Mouse (Mus musculus) yolk sac, embryonic 10.5 days (tissue): Measurements from ENCODE around the gene Gsg1l.

Experiments used
- DNase-seq: peaks from one replicate; pipeline ENCODE4 v3.0.0-alpha.2; 2017; ENCODE audit warnings: low spot score

Gene Gsg1l

DNA sequence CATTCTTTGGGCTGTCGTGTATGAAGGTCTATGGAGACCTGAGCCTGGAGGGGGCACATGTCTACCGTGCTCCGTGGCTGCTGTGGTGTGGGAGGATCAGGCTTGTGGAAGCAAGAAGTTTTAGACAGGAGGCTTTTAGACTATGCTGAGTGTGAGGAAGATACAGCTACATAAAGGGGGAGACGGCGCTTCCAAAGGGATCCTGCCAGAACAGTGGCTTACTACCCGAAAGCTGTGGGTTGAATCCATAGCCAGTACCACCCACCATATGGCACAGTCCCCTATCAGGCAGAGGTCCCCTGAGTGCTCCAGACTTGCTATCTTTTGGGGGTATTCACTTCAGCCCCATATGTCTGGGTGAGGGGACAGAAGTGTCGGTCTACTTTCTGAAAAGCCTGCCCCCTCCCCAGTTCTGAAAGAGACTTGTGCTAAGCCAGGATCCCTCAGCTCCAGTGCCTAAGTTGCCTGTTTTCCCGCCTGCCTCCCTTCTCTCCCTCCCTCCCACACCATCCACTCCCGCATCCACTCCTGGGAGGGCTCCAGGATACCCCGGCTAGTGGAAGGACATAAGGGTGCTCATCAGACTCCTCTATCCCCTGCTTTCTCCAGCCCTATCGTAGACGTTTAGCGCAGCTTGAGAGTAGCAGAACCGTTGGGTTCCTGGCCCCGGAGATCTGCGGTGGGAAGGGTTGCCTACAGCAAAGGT lies 1.1 kb downstream of the Gsg1l start:
- no peak for DNase-seq

DNA sequence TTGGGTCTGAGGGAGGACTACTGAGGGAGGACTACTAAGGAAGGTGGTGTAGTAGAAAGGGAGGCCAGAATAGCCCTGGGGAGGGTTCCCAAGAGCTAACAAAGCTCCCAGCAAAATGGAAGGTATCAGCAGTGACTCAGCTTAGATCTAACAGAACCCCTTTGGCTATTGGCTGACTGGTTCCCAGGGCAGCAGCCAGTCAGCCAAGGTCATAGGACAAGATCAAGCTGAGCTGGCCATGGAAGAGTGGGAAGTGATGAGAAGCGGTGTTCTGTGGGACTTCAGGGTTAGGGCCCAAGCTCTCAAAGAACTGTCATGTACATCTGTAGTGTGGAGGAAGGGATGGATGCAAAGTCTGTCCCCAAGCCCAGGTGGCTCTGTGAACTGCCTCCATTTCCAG lies 5.3 kb downstream of the Gsg1l start:
- no peak for DNase-seq

DNA sequence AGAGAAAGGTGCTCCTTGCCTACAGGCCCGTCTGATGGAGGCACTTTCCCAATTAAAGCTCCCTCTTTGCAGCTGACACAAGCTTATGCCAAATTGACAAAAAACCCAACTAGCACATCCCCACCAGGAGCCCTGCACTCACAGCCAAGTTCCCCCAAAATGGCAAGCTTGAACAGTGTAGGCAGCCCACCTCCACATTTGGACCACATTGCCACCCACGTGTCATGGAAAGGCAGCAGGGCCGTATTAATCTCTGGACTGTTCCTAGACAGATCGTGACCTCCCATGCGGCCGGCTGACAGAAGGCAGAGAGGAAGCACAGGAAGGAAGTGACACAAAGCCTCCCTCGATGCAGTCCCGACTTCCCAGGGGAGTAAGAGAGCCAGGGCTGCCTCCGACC lies 7.2 kb downstream of the Gsg1l start:
- DNase-seq: no peak

DNA sequence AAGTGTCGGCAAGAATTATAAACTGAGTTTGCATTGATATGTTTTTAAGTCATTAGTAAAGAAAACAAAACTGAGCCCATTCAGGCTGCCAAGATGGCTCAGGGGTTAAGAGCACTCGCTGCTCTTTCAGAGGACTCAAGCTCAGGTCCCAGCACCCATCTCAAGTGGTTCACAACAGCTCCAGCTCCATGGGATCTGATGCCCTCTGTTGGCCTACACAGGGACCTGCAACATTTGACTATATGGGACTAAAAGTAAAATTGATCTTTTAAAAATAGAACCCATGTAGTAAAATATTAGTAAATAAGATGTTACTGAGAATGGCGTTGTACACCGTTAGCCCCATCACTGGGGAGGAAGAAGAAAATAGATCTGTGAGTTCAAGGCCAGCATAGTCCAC lies 11.9 kb downstream of the Gsg1l start:
- no peak for DNase-seq

DNA sequence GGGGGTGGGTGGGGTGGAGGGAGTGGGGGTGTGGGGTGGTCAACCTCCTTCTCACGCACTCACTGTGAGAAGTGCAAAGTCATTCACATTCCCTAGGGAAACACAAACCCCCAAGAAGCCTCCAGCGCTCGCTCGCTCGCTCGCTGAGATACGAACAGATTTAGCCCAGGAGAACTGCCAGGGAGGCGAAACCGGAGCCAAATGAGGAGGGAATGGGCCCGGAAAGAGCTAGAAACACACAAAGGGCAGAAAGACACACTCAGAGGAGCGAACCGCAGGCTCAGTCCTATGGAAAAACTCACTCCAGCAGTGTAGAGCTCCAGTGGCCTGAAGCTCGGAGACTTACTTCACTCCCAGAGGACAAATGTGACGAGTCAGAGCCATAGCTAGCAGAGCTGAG lies 15.4 kb downstream of the Gsg1l start:
- DNase-seq: no peak

DNA sequence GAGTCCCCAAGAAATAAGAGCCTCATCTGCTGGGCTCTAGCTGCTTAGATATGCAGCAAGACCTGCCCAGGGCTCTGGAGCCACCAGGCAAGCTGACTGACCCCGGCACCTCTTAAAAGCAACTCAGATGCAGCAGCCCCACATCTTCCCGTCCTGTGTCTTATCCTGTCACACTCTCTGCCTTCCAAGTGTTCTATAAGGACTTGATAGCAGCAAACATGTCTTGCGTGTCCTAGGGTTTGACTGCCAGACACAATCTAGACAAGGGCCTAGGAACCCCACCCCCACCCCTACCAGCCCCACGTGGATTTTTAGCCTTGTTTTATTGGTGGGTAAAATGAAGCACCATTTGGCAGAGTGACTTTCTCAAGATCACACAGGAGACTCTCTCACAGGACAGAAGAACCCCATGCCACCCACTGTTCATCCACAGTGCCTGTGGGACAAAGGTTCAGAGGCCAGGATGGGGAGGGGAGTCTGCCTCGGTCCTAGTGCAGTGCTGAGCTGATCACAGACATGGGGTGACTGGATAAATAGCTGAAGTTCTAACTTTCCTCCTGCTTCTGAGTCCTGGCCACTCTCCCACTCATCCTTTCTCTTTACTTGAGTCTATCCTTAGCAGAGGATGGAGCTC lies 16.9 kb downstream of the Gsg1l start:
- DNase-seq: no peak

DNA sequence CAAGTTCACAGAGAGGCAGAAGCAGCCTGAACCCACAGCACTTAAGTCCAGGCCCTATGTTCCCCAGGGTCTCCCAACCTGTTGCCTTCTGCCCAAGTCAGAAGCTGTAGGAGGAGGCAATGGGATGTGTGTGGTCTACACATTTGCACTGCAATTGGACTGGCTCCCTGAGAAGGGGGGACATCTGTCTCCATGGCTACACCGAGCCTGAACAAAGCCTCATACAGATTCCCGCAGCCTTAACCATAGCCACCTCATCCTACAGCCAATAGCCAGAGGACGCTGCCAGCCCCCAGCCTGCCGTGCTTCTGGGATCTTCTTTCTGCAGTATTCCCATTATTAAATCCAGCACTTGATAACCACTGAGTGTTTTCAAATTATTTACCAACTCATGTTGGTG lies 20.0 kb downstream of the Gsg1l start:
- DNase-seq: no peak

DNA sequence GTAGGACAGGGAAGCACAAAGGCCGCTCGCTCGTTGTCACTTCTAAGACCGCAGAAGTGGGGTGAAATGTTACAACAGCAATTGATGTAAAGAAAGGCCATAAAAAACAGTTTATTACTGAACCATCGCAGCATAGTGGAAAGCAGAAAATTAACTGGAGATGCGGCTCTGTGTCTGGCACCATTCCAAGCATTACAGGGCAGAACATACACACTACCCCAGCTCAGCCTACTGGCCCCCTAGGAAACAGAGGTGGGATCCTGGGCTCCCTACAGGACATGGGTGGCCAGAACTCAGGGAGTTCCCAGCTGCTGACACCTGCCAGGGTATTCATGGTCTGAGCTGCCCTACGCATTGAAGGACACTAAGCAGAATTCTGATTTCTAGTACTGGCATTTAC lies 23.3 kb downstream of the Gsg1l start:
- no peak for DNase-seq

DNA sequence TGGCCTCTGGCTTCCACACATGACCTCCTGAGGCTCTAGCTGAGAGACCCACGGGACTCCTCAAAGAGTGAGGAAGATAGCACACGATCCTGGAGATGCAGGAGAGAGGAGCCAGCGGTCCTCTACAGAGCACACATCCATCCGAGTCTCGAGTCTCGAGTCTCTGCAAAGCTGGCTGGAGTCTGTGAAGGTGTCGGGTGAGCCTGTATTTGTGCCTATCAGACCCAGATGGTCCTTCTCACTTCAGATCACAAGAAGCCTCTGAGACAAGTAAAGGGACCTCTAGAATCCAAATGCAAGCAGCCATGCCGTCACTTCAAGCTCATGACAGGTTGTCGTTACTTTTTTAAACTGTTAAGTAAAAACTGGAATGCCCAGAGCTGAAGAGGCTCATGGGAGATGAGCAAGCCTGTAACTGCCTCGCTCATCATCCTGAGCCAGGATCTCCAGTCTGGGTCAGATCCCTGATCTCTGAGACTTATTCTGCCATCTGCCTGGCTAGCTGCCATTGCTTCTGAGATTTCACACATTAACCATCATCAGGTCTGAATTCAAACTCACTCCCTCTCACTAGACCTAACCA lies 24.8 kb downstream of the Gsg1l start:
- no peak for DNase-seq

DNA sequence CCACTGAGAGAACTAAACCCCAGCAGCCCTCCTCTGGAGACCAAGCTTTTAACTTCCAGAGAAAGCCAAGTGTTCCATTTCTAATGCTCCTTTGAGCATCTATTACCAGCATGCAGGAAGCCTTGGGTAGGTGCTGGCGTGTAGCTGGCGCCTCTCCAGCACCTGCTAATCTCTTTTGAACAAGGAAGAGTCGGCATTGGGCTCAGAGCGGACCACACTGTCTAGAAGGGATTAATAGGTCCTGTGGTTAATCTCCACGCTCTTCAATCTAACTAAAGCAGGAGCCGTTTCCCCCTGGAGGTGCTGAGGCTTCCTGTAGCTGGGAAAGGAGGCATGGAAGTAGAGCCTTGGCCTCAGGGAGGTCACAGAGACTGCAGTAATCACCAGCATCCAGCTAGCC lies 27.6 kb downstream of the Gsg1l start:
- DNase-seq: no peak

DNA sequence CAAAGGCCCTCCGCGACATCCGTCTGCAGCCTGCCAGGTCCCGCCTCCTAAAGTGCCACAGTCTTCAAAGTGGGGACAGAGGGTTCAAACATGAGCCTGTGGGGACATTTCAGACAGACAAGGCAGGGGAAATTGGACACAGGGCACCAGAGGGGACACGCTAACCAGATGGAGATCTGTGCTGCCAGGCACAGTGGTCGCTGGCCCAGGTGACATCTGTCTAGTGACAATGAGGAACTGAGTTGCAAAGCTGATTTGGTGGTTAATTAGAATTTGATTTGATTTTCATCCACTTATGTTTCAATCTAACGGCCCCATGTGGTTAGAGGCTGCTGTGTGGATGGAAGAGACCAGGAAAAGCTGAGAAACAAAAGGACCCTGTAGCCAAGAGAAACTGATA lies 28.6 kb downstream of the Gsg1l start:
- no peak for DNase-seq

DNA sequence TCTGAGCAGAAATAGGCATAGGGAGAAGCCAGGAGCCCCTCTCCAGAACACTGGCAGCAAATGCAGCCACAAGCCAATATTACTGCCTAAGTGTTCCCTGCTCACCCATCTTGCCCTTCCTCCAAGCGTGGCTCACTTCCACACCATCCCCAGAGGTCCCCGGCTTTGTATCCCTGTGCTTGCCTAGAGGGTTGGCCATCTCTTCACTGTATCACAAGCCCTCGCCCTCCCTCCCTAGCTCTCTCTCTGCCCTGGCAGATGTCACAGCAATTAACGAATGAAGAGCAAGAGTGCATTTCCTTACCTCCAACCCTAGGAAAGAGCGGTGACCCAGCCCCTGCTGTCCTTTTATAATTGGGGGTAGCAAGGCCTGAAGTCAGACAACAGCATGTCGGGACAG lies 30.3 kb downstream of the Gsg1l start:
- no peak for DNase-seq

DNA sequence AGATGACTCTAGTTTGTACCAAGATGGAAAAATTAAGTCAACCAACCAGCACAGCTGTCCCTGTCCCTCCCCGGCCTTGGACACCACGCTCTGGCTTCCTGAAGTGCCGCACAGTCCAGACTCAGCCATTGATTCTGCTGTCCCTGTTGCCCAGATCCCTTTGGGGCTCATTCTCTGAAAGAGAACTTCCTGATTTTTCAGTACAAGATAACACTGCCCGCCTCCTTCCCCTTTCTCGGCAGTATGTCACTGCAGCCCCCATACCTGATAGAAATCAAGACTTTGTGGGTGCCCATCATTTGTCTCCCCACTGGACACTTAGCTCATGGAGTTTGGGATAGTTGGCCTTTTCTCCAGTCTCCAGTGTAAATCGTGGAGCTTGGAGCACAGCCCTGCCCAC lies 37.1 kb downstream of the Gsg1l start:
- no peak for DNase-seq

DNA sequence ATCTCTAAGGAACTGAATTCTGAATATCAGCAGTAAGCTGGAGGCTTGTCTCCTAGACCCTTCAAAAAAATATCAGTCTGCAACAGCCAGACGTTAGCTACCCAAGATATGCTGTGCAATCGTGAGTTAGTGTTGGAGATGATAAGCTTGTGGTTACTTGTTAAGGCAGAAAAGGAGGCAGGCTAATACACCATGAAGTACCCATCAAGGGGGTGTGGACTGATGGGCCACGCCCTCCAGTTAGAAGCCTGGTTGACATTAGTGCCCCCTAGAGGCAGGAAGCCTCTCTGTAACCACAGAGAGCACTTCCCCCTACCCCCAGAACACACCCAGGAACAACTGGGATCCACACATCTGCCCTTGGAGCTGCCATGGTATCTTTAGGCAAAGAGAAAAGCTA lies 39.9 kb downstream of the Gsg1l start:
- DNase-seq: no peak

DNA sequence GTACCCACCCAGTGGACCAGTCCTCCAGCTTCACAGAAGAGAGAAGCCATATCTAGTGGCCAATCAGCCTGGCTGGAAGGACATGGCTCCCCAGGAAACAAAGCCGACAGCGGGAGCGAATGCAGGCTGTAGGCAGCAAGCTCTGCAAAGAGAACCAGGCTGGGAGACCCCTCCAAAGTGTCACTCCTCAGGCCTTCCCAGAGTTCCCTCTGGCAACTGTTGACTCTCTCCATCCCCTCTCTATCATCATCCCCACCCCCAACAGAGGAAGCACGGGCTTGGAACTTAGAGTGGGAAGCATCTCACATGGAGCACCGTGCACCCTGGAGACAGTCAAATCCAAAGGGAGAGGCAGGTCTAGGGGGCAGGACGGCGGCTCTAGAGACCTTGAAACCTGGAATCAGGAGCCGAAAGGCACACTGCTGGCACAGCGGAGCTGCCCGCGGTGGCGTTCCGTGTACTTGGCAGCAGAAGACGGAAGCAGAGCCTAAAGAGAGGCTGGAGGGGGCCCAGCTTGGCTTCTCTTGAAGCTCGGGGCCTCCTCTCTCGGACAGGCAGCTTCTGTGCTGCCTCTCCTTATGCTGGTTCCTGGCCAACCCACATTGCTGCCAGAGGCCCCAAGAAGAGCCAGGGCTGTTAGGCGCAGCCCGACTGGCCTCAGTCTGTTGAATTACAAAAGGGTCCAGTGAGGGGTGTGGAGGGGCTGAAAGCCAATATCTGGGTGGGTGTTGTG lies 41.3 kb downstream of the Gsg1l start:
- DNase-seq: no peak

DNA sequence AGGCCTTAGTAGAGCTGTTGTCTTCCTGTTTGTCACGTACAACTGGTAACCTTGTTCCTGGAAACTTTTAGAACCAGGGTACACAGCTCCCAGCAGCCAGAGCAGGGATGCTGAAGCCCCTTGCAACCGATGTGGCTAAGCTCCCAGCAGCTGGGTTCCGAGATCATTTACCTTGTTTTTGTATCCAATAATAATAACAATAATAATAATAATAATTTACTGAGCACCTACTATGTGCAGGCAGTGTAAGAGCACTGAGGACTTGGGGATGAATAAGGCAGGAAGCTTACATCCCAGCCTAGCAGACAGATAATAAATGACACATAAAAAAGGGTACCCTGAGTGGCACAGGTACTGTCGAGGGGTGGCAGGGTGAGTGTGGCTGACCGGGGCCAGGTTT lies 42.4 kb downstream of the Gsg1l start:
- DNase-seq: no peak

DNA sequence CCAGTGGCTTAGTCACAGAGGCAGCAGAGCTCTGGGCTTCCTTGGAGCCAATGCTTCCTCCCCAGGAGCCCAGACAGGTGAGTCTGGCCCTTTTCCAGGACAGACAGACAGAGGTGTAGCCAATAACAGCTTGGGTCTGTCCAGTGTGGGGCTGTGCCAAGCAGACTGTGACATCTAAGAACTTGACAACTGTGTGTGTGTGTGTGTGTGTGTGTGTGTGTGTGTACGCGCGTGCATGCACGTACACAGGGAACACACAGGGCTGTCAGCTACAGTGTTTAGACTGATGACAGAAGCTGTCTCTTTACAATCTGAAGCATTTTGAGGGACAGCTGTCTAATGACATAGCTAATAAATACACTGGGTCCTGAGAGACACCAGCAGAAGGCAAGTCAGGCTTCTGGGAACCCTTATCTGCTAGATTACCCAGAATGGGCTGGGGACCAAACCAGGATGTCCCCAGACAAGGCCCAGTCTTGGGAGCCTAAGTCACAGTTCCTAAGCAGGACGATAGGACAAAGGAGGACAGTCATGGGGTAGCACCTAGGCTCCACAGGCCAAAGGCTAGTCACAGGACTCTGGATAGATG lies 42.9 kb downstream of the Gsg1l start:
- peak; percentile 11 for DNase-seq

DNA sequence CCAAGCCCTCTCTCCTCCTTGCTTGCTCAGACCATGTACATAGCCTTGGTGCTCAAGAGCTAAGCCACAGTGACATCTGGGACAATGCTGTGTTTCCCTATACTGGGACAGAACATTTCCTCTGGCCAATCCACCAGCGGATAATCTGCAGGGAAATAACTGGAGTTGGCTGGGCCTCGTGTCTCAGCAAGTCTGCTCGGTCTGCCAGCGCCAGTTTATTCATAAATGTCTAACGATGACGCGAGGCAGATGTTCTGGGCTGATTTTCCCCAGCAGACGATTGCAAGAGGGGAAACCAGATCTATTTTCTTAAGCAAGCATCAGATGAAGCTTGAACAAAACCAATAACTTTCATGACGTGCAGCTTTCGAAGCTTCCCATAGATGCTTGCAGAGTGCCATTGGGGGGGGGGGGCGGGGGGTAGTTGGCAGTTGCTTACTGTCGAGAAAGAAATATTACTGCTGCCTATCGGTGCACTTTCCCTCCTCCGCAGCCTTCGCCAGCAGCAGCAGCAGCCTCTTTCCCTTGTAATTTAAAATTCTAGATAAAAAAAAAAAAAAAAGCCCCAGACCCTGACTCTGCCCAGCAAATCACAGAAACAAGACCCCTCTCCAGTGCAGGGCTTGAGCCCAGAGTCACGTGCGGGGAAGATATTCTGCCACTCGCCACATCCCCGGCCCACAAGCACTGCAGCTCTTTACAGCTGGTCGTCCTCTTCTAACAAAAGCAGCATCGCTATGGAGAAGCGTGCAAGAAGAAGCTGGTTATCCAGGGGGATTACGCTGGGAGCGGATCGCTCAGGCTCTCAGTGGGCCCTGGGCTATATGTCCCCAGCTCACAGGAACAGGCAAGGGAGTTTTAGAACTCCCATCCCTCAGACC lies 43.6 kb downstream of the Gsg1l start:
- no peak for DNase-seq

DNA sequence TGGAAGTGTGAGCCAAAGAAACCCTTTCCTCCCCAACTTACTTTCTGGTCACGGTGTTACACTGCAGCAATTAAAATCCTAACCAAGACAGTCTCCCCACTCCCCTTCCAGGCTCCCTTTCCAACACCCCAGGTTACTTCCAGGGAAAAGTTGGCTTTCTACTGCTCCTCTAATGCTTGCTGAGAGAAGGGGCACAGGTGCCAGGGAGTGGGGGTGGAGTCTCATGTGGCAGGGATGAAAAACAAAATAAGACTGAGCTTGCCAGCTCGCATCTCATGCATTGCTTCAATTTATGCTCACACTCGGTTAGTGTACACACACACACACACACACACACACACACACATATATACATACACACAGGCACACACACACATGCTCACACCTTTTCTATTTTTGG lies 46.9 kb downstream of the Gsg1l start:
- DNase-seq: no peak

DNA sequence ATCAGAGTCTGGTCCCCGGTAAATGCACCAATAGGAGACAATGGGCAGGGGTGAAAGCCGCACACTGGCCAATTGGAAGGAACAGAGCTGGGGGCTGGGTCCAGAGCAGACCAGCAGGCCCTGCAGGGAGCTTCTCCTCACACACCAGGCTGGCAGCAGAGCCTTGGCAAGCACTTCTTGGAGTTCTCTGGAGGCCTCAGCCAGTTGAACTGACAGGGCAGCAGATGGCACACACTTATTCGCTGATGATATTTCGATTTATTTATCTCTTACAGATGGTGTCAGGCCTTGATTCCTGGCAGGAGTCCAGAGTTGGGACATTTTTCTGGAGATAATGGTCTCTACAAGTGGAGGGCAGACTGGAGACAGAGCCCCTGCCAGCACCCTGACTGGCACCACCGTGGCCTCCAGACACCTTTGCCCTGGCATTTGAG lies 49.4 kb downstream of the Gsg1l start:
- no peak for DNase-seq

DNA sequence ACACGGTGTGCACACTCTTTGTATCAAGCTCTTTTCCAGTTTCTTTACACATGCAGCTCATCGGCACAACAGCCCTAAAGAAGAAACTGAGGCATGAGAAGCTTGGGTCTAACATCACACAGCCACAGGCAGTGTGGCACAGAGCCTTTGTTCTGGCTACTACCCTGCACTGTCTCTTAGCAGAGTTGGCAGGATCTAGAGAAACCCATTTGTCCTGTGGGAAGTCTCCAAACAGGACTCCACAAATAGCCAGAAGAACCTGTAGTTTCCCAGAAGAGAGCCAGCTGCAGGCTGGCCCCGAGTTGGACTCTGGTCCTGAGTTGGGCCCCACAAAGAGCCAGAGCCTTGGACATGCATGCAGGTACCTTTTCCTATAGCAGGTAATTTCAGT lies 49.9 kb downstream of the Gsg1l start:
- DNase-seq: no peak
